Mouse (Mus musculus) heart, embryonic 14.5 days (tissue): ENCODE measurements at regions not wholly inside any gene's neighbourhood (a gene's known extent, or its start where the extent isn't known, plus 50 kb on each side); places are given as distances from the start of the nearest gene placed in this dataset.
A peak's percentile ranks its signal among the peaks of the same experiment; 100 is the strongest.

Source experiments
- ATAC-seq: fragments of 200-750 bp; cut with Nextera tagmentation; 2 replicates; pipeline ENCODE4 v1.8.0; 2017; ENCODE audit warnings: low read depth, moderate TSS enrichment; ENCODE audit not compliant: insufficient number of reproducible peaks, insufficient read depth, low FRiP score
- H3K27ac ChIP-seq, 2 experiments: fragments of 200-500 bp in 1 of 2; fragments of 300-500 bp in 1 of 2; sonication (generic) in 1 of 2; replicated peaks in 1 of 2; 2 replicates each; pipeline ENCODE4 v1.5.1; 2012 to 2014; ENCODE audit warnings: low read depth in 2 of 2, low read length in 2 of 2, control low read depth in 1 of 2, mild to moderate bottlenecking in 1 of 2, mixed read lengths in 1 of 2; ENCODE audit not compliant: control insufficient read depth in 1 of 2, insufficient read depth in 1 of 2
- H3K27me3 ChIP-seq: fragments of 300-500 bp; sonication (generic); 2 replicates; pipeline ENCODE4 v1.6.1; 2014; ENCODE audit warnings: mild to moderate bottlenecking, low read length, control low read depth; ENCODE audit not compliant: control insufficient read depth, insufficient read depth
- H3K36me3 ChIP-seq: fragments of 300-500 bp; sonication (generic); 2 replicates; pipeline ENCODE4 v1.6.1; 2014; ENCODE audit warnings: mild to moderate bottlenecking, control low read depth, low read length, mixed read lengths; ENCODE audit not compliant: control insufficient read depth, insufficient read depth
- H3K4me1 ChIP-seq, 2 experiments: fragments of 200-500 bp in 1 of 2; fragments of 300-500 bp in 1 of 2; sonication (generic) in 1 of 2; 2 replicates each; pipeline ENCODE4 v1.6.1; 2012 to 2014; ENCODE audit warnings: low read length in 2 of 2, control low read depth in 1 of 2, mixed read lengths in 1 of 2; ENCODE audit not compliant: control insufficient read depth in 2 of 2, insufficient read depth in 2 of 2
- H3K4me2 ChIP-seq: fragments of 300-500 bp; sonication (generic); 2 replicates; pipeline ENCODE4 v1.6.1; 2014; ENCODE audit warnings: mild to moderate bottlenecking, low read length
- H3K4me3 ChIP-seq, 2 experiments: fragments of 200-500 bp in 1 of 2; fragments of 300-500 bp in 1 of 2; sonication (generic) in 1 of 2; 2 replicates each; pipeline ENCODE4 v1.5.1; 2012 to 2014; ENCODE audit warnings: low read length in 2 of 2, mild to moderate bottlenecking in 2 of 2, control low read depth in 1 of 2, low read depth in 1 of 2, moderate library complexity in 1 of 2; ENCODE audit not compliant: control insufficient read depth in 1 of 2, insufficient read depth in 1 of 2
- H3K9ac ChIP-seq: fragments of 300-500 bp; sonication (generic); 2 replicates; pipeline ENCODE4 v1.6.1; 2014; ENCODE audit warnings: mild to moderate bottlenecking, low read length
- H3K9me3 ChIP-seq: fragments of 300-500 bp; sonication (generic); 2 replicates; pipeline ENCODE4 v1.6.1; 2016; ENCODE audit warnings: low read length, control low read depth; ENCODE audit not compliant: control insufficient read depth
- WGBS: fragments of 180-500 bp; shearing (Covaris S2); extraction: QIAGEN DNeasy Blood & Tissue Kit; methylation state at CpG from one replicate; pipeline ENCODE4 v1.1.7; 2014; 5-methylcytosine and 5-hydroxymethylcytosine counted together

DNA sequence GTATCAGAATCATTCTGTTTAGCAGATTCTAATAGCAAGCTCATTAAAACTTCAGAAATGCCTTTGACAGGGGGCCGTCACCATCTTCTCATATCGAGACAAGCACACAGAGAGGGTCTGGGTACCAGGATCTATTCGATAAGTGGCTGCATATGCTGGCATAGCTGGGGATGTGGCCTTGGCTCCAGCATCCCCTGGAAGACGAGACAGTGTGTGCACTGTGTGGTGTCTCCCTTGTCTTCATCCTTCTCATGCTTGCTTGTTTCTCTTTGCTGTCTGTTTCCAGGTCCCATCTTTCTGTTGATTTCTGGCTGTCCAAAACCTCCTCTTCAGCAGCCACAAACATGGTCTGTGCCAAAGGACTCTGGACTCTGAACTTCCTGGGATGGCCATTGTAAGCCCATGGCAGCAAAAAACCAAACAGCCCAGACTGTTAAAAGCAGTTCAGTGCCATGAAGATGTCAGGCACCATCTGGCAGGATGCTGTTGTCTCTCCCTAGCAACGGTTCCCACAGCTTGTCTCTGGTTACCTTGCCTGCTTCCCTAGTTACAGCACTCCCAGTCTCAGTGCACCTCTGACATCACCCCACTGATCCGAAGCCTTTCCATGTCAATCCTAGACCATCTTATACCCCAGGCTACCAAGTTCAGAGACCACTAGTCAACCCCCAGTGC, 56.5 kb downstream of the Kctd12 start:
- Histone ChIP-seq H3K4me3 (no peak overlapping the region), H3K4me2 (no peak overlapping the region), H3K4me1 (no peaks in the 10 kb centered on the region), H3K27ac (no peak overlapping the region), H3K9ac (no peak overlapping the region), H3K9me3 (no peaks in the 10 kb centered on the region), H3K36me3 (no peaks in the 10 kb centered on the region), H3K27me3 (no peaks in the 10 kb centered on the region)
- ATAC-seq, result no peak
- 81% methylated on average over 6 of the region's 6 CpGs for whole genome bisulfite sequencing

DNA sequence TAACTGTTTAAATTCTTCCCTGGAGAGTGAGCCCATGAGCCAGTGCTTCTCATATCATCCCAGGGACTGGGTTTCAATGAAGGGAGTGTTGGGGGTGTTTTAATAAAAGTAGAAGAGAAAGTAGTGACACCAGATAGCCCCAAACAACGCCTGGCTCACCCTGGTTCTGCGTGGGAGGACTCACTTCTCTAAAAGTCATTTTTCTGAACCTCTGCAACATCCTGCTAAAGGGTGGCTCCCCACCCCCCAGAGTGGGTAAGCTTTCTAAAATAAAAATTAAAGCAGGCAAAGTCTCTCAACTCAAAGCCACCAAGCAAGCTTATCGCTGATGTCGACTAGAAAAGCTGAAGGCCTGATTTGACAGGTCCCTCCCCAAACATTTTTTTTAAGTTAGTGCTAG, 57.8 kb downstream of the Kctd12 start:
- Histone ChIP-seq H3K4me2 (no peak overlapping the region), H3K27me3 (no peaks in the 10 kb centered on the region), H3K9ac (no peak overlapping the region), H3K27ac (no peak overlapping the region), H3K4me3 (no peak overlapping the region), H3K4me1 (no peaks in the 10 kb centered on the region), H3K9me3 (no peaks in the 10 kb centered on the region), H3K36me3 (no peaks in the 10 kb centered on the region)
- WGBS, result 64% methylated on average over 4 of the region's 4 CpGs
- ATAC-seq, result no peak

DNA sequence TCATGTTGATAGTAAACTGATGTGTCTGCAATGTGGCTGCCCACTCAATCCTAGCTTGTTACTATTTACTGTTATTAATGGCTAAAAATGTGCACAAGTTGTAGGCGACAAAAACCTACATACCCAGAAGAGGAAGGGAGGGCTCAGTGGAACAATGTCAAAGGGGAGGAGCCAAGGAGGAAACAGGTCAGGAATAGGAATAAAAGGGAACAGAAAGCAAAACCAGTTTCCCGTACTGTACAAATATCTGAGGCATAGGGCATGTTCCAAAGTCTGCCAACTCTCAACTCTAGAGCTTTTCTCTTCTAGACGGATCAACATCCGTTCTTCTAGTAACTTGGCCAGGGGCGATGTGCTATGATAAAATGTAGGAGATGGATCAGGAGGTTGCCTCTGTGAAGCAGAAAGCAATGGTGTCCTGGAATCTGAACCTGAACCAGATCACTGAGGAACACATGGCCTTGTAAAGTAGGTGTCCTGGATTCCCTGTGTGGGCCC, 59.9 kb downstream of the Kctd12 start:
- Histone ChIP-seq H3K9me3 (no peaks in the 10 kb centered on the region), H3K27me3 (no peaks in the 10 kb centered on the region)
- WGBS, result 82% methylated on average over 5 of the region's 5 CpGs

GRCm38 (mm10) chr14:102920415-102920814, 62.0 kb downstream of the Kctd12 start:
- ATAC-seq, result no peak
- peaks cover 4 to 7% of the 10 kb centered on the region in 2 experiments; a peak in 2 of 4 replicates for H3K4me1 ChIP-seq

More for the DNA sequence above, 59.9 kb downstream of the Kctd12 start:
- Histone ChIP-seq H3K4me3 (no peak overlapping the region), H3K4me2 (no peak overlapping the region), H3K36me3 (no peaks in the 10 kb centered on the region), H3K9ac (no peak overlapping the region), H3K4me1 (peaks cover 4 to 7% of the 10 kb centered on the region in 2 experiments; a peak in 2 of 4 replicates), H3K27ac (no peak overlapping the region)
- no peak for ATAC-seq

DNA sequence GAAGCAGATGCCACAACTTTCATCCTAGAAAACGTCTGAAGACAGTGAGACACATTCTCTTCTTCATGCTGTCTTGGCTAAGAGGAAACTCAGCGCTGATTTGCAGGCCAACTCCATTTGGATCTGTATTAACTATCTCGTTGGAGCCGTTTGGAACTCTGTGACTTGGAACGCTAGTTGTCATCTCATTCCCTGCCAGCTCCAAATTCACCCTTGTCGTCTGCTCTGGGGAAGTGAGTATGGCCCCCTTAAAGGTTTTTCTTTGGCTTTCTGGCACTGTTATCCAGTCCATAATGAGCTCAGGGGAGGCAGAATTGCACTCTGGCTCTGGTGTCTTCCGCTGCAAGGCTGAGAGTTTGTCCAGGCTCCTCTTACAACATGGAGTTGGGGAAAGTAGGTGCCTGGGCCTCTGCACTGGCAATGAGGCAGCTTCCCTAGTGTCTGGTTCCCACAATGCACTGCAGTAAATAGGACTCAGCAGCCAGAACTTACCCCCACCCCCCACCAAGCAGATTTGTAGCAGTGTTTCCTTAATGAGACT, 63.1 kb downstream of the Kctd12 start:
- 63% methylated on average over 7 of the region's 7 CpGs for WGBS
- no peak overlapping the region for H3K4me2 ChIP-seq
- ATAC-seq, result no peak
- no peak overlapping the region for H3K27ac ChIP-seq
- H3K4me3 ChIP-seq, result no peak overlapping the region
- H3K27me3 ChIP-seq, result no peaks in the 10 kb centered on the region
- peaks cover 4 to 7% of the 10 kb centered on the region in 2 experiments; a peak in 2 of 4 replicates for H3K4me1 ChIP-seq
- no peaks in the 10 kb centered on the region for H3K9me3 ChIP-seq
- no peak overlapping the region for H3K9ac ChIP-seq
- H3K36me3 ChIP-seq, result no peaks in the 10 kb centered on the region

More at GRCm38 (mm10) chr14:102920415-102920814, 62.0 kb downstream of the Kctd12 start:
- Histone ChIP-seq H3K4me3 (no peak overlapping the region), H3K27ac (no peak overlapping the region), H3K36me3 (no peaks in the 10 kb centered on the region), H3K4me2 (no peak overlapping the region), H3K27me3 (no peaks in the 10 kb centered on the region), H3K9ac (no peak overlapping the region), H3K9me3 (no peaks in the 10 kb centered on the region)
- WGBS, result 71% methylated on average over 6 of the region's 6 CpGs

- Histone ChIP-seq H3K27me3 (no peaks in the 10 kb centered on the region), H3K36me3 (no peaks in the 10 kb centered on the region), H3K4me1 (peaks cover 4 to 7% of the 10 kb centered on the region in 2 experiments; a peak in 2 of 4 replicates), H3K9me3 (no peaks in the 10 kb centered on the region), H3K4me2 (no peak overlapping the region), H3K27ac (0 out of 4 replicates have a peak overlapping the region, but pooled peaks of 1 of the 2 experiments have one; percentile 14), H3K4me3 (no peak overlapping the region), H3K9ac (no peak overlapping the region)
- 14% methylated on average over 1 of the region's 1 CpGs for WGBS
- ATAC-seq, result peak; percentile 34
Measured at GRCm38 (mm10) chr14:102917929-102918328, 64.5 kb downstream of the Kctd12 start.

DNA sequence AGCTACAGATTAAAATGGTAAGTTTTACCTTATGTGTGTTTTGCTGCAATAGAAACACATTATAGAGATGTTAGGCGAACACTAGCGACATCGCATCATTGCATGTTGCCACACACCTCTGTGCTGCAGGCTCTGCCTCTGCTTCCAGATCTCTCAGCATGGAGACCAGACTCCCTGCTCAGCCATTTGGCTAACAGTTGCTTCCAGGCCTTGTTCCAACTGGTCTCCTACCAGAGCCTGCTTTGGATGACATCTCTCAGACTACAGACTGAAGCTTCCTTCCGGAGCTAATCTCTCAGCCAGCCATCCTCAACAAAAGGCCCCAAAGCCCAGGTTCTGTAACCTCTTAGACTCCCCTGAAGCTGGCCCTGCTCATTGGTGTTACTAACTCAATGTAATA, 66.5 kb downstream of the Kctd12 start:
- Histone ChIP-seq H3K27me3 (no peaks in the 10 kb centered on the region), H3K4me2 (no peak overlapping the region), H3K36me3 (no peaks in the 10 kb centered on the region), H3K4me3 (no peak overlapping the region), H3K9me3 (no peaks in the 10 kb centered on the region), H3K27ac (no peak overlapping the region), H3K4me1 (peaks cover 4 to 7% of the 10 kb centered on the region in 2 experiments; a peak in 2 of 4 replicates), H3K9ac (no peak overlapping the region)
- WGBS, result 88% methylated on average over 4 of the region's 4 CpGs
- ATAC-seq, result no peak
